Mouse (Mus musculus) megakaryocyte, embryonic 14.5 days (primary cell): ENCODE measurements around the gene Stap2.

Experiments
- FLI1 ChIP-seq: IDR thresholded peaks from 2 replicates; pipeline ENCODE4 v1.6.1; 2012; ENCODE audit warnings: low read length, inconsistent platforms, mixed read lengths
- GATA1 ChIP-seq: IDR thresholded peaks from 3 replicates; pipeline ENCODE4 v1.6.1; 2012; ENCODE audit warnings: mixed read lengths, low read length, inconsistent platforms, borderline replicate concordance

GRCm38 (mm10) chr17:56030238-56030870 is 25.0 kb upstream of the Stap2 start:
- no peak for TF ChIP-seq GATA1
- TF ChIP-seq FLI1, result no peak
